Mouse (Mus musculus): ENCODE measurements at regions not wholly inside any gene's neighbourhood (a gene's known extent, or its start where the extent isn't known, plus 50 kb on each side); places are given as distances from the start of the nearest gene placed in this dataset.

DNA sequence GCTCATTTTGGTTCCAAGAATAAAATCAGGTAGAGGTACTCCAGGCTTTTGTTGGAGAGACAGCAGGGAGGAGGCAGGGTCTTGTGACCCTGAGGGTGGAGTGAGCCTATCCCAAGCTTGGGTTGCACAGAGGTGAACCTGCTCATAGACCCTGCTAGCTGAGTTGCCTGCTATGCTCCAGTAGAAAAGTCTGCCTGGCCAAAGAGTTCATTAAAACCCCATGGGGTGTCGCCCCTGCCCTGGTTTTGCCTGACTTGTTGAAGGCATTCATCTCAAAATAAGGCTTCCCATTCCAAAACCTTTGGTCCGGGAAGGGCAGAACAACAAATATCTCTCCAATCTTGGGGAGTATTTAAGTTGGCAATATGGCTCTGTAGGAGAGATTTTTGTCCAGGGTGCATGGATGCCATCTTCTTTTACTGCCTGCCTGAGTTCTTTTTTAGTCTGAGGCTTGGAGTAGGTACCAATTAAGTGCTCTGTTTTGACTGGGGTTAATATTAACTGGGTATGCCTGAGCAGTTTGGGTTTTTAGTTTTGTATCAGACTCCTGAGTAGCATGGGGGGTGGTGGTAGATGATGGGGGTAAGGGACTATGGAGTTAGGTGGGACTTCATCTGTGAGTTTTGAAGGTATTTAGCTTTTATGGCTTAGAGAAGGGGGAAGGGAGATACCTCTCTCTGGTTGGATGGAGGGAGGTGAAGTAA, 120.8 kb upstream of the Tmem164 start:
- no peaks in the 10 kb centered on the region for H3K36me3 ChIP-seq (replicated peaks)
- WGBS: 69% methylated on average over 2 of the region's 2 CpGs
- no peak overlapping the region for H3K4me3 ChIP-seq
- no peak for DNase-seq (ENCODE audit: low spot score)
- H3K4me1 ChIP-seq: no peaks in the 10 kb centered on the region
- no peaks in the 10 kb centered on the region for H3K9me3 ChIP-seq
- no peak overlapping the region for H3K27ac ChIP-seq (replicated peaks)
- H3K27me3 ChIP-seq (replicated peaks; ENCODE audit: low read depth, poor library complexity, severe bottlenecking): peaks cover 78% of the 10 kb centered on the region

GRCm38 (mm10) chrX:142561788-142562187, 119.4 kb upstream of the Tmem164 start:
- no peak overlapping the region for H3K27ac ChIP-seq (replicated peaks)
- WGBS: 76% methylated on average over 5 of the region's 5 CpGs
- no peak for DNase-seq (ENCODE audit: low spot score)
- H3K27me3 ChIP-seq (replicated peaks; ENCODE audit: low read depth, poor library complexity, severe bottlenecking): peaks cover 87% of the 10 kb centered on the region
- no peaks in the 10 kb centered on the region for H3K36me3 ChIP-seq (replicated peaks)
- H3K9me3 ChIP-seq: no peaks in the 10 kb centered on the region
- H3K4me3 ChIP-seq: no peak overlapping the region
- no peaks in the 10 kb centered on the region for H3K4me1 ChIP-seq

- no peak for DNase-seq (ENCODE audit: low spot score)
- no peaks in the 10 kb centered on the region for H3K9me3 ChIP-seq
- H3K36me3 ChIP-seq (replicated peaks): no peaks in the 10 kb centered on the region
- WGBS: 89% methylated on average over 9 of the region's 9 CpGs
- no peaks in the 10 kb centered on the region for H3K4me1 ChIP-seq
- no peak overlapping the region for H3K27ac ChIP-seq (replicated peaks)
- no peak overlapping the region for H3K4me3 ChIP-seq
- peaks cover 88% of the 10 kb centered on the region for H3K27me3 ChIP-seq (replicated peaks; ENCODE audit: low read depth, poor library complexity, severe bottlenecking)
Measured at GRCm38 (mm10) chrX:142564186-142564585, 117.0 kb upstream of the Tmem164 start.

DNA sequence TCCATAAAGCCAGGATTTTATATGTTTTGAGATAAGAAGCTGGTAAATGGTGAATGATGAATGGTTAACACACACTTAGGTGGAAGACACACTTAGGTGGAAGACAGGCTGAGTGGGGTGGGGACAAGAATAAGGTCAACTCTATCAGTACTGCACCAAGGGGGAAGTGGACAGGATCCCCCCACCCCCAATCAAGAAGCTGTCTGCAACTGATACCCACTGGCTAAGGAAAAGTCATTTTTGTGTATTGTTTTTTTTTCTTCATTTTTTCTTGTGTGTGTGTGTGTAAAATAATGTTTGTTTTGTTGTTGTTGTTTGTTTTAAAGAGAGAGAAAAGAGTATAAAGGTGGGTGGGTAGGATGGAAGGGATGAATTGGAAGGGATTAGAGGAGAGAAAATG, 109.4 kb upstream of the Tmem164 start:
- Histone ChIP-seq H3K4me3 (no peak overlapping the region), H3K27me3 (replicated peaks; ENCODE audit: low read depth, poor library complexity, severe bottlenecking) (peaks cover 56% of the 10 kb centered on the region), H3K4me1 (no peaks in the 10 kb centered on the region), H3K36me3 (replicated peaks) (no peaks in the 10 kb centered on the region), H3K27ac (replicated peaks) (no peak overlapping the region), H3K9me3 (no peaks in the 10 kb centered on the region)
- DNase-seq (ENCODE audit: low spot score): no peak

GRCm38 (mm10) chrX:142574022-142574421, 107.2 kb upstream of the Tmem164 start:
- DNase-seq (ENCODE audit: low spot score): no peak
- WGBS: 88% methylated on average over 4 of the region's 4 CpGs
- Histone ChIP-seq H3K4me1 (no peaks in the 10 kb centered on the region), H3K27ac (replicated peaks) (no peak overlapping the region), H3K4me3 (no peak overlapping the region), H3K9me3 (no peaks in the 10 kb centered on the region), H3K36me3 (replicated peaks) (no peaks in the 10 kb centered on the region), H3K27me3 (replicated peaks; ENCODE audit: low read depth, poor library complexity, severe bottlenecking) (peaks cover 55% of the 10 kb centered on the region)

DNA sequence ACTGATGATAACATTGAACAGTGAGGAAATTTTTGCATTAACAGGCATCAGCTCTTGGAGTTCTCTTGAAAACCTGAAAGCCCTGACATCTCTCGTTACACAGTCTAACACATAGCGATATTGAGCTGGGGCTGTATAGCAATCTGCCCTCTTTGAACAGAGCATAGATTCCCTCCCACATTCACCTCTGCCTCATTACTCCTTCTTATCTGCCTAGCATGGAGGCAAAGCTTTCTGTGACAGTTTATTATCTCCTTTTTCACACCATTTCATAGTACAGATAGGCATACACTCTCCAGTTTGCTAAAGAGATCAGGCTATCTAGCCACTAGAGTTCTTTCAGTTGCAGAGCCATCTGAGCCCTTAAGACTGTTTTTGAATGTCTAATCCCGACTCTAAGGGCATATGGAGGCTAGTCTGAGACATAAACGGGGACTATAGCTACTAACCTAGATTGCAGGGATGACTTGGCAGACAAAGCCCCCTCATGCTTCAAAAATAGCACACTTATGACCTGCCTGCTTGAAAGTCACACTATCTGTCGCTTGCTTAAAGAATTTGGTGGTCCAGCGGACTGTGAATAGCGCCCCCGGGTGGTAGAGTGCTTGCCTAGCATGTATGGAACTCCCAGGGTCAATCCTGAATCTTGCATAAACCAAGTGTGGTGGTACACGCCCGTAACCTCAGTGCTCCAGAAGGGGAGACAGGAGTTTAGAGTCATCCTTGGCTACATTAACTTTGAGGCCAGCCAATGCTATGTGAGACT, 106.1 kb upstream of the Tmem164 start:
- WGBS: 65% methylated on average over 10 of the region's 10 CpGs
- Histone ChIP-seq H3K36me3 (replicated peaks) (no peaks in the 10 kb centered on the region), H3K9me3 (no peaks in the 10 kb centered on the region), H3K27me3 (replicated peaks; ENCODE audit: low read depth, poor library complexity, severe bottlenecking) (peaks cover 66% of the 10 kb centered on the region), H3K4me1 (no peaks in the 10 kb centered on the region), H3K27ac (replicated peaks) (no peak overlapping the region), H3K4me3 (no peak overlapping the region)
- DNase-seq (ENCODE audit: low spot score): no peak

- H3K9me3 ChIP-seq: no peaks in the 10 kb centered on the region
- H3K4me1 ChIP-seq: no peaks in the 10 kb centered on the region
- DNase-seq (ENCODE audit: low spot score): no peak
- H3K4me3 ChIP-seq: no peak overlapping the region
- H3K27me3 ChIP-seq (replicated peaks; ENCODE audit: low read depth, poor library complexity, severe bottlenecking): peaks cover 76% of the 10 kb centered on the region
- no peak overlapping the region for H3K27ac ChIP-seq (replicated peaks)
- H3K36me3 ChIP-seq (replicated peaks): no peaks in the 10 kb centered on the region
- WGBS: 78% methylated on average over 3 of the region's 3 CpGs
Measured at GRCm38 (mm10) chrX:142576127-142576526, 105.1 kb upstream of the Tmem164 start.

DNA sequence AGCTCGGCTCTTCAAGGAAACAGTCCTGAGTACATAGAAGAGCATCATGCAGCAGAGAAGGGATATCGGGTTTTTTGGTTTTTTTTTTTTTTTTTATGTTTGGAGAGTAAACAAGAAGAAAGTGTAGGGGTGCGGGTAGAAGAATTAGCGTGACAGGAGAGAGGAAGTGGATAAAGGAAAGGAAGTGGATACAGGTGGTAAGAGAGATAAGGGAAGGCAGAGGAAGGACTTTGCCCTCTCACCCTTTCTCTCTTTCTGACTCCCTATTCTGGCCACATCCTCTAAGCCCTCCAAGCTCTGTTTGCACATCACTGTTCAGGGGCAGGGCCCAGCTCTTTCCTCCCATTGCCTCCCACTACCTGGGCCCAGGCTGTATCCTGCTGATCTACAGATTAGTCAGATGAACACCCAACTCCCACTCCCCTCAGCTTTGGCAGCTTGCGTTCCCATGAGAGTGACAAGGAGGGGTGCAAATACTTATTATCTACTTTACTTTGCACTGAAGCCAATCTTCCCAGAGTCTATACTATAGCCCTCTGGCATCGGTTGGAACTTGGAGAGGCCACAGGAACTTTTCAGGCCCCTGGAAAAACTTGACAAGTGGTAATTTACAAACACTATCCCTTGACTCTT, 103.6 kb upstream of the Tmem164 start:
- H3K27me3 ChIP-seq (replicated peaks; ENCODE audit: low read depth, poor library complexity, severe bottlenecking): peaks cover 83% of the 10 kb centered on the region
- DNase-seq (ENCODE audit: low spot score): no peak
- H3K36me3 ChIP-seq (replicated peaks): no peaks in the 10 kb centered on the region
- 71% methylated on average over 6 of the region's 6 CpGs for WGBS
- no peaks in the 10 kb centered on the region for H3K9me3 ChIP-seq
- H3K4me3 ChIP-seq: no peak overlapping the region
- no peaks in the 10 kb centered on the region for H3K4me1 ChIP-seq
- no peak overlapping the region for H3K27ac ChIP-seq (replicated peaks)

- H3K27ac ChIP-seq (replicated peaks): no peak overlapping the region
- DNase-seq (ENCODE audit: low spot score): no peak
- WGBS: 76% methylated on average over 2 of the region's 2 CpGs
- peaks cover 64% of the 10 kb centered on the region for H3K27me3 ChIP-seq (replicated peaks; ENCODE audit: low read depth, poor library complexity, severe bottlenecking)
- H3K4me3 ChIP-seq: no peak overlapping the region
- no peaks in the 10 kb centered on the region for H3K4me1 ChIP-seq
- H3K36me3 ChIP-seq (replicated peaks): no peaks in the 10 kb centered on the region
- H3K9me3 ChIP-seq: no peaks in the 10 kb centered on the region
Measured at GRCm38 (mm10) chrX:142585281-142585680, 95.9 kb upstream of the Tmem164 start.

- Histone ChIP-seq H3K27me3 (replicated peaks; ENCODE audit: low read depth, poor library complexity, severe bottlenecking) (peaks cover 75% of the 10 kb centered on the region), H3K4me3 (no peak overlapping the region), H3K4me1 (no peaks in the 10 kb centered on the region), H3K36me3 (replicated peaks) (no peaks in the 10 kb centered on the region), H3K27ac (replicated peaks) (no peak overlapping the region), H3K9me3 (no peaks in the 10 kb centered on the region)
- DNase-seq (ENCODE audit: low spot score): no peak
- WGBS: 88% methylated on average over 2 of the region's 2 CpGs
Measured at GRCm38 (mm10) chrX:142599377-142599776, 81.8 kb upstream of the Tmem164 start.

DNA sequence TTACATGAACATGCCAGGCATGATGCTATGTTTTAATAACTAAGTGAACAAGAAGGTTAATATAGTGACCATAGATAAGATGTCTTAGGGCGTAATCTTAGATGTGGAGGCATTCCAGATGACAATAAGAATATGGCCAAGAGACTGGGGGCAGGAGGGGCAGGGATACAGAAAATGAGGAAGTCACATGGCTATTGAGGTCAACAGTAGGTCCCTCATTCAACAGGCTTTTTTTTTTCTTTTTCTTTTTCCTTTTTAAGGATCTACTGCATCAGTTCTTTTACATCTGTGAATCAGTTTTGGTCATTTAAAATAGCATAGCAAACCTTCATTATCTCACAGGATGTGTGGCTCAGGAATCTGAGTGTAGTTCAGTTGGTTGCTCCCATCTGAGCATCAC, 80.4 kb upstream of the Tmem164 start:
- H3K4me1 ChIP-seq: no peaks in the 10 kb centered on the region
- H3K36me3 ChIP-seq (replicated peaks): no peaks in the 10 kb centered on the region
- H3K4me3 ChIP-seq: no peak overlapping the region
- no peak for DNase-seq (ENCODE audit: low spot score)
- no peak overlapping the region for H3K27ac ChIP-seq (replicated peaks)
- peaks cover 75% of the 10 kb centered on the region for H3K27me3 ChIP-seq (replicated peaks; ENCODE audit: low read depth, poor library complexity, severe bottlenecking)
- H3K9me3 ChIP-seq: no peaks in the 10 kb centered on the region
- WGBS: 92% methylated on average over 1 of the region's 1 CpGs

DNA sequence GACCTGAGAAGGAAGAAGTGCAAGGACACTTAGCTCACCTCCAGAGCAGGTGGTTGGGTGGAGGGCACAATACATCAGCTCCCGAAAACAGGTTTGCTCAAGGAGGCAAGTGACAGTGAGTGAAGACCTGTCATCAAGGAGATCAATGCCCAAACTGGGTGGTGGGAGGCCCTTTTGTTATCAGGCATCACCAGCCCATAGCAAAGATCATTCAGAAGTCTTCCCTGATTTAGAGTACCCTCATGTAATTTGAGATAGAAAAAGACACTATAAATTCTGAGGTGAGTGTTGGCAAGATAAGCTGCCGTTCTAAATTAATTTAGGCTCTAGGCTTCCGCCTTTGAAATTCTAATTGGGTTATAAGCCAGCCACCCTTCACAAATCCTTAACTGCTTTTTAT, 76.1 kb upstream of the Tmem164 start:
- Histone ChIP-seq H3K36me3 (replicated peaks) (no peaks in the 10 kb centered on the region), H3K27ac (replicated peaks) (no peak overlapping the region), H3K9me3 (no peaks in the 10 kb centered on the region), H3K4me3 (no peak overlapping the region), H3K4me1 (no peaks in the 10 kb centered on the region), H3K27me3 (replicated peaks; ENCODE audit: low read depth, poor library complexity, severe bottlenecking) (peaks cover 83% of the 10 kb centered on the region)
- DNase-seq (ENCODE audit: low spot score): no peak
- WGBS: 85% methylated on average over 3 of the region's 3 CpGs

Data from embryonic facial prominence, embryonic 10.5 days (tissue).